Mouse (Mus musculus) left cerebral cortex, postnatal 25 days (tissue): ENCODE measurements at regions not wholly inside any gene's neighbourhood (a gene's known extent, or its start where the extent isn't known, plus 50 kb on each side); places are given as distances from the start of the nearest gene placed in this dataset.
A peak's percentile ranks its signal among the peaks of the same experiment; 100 is the strongest.

Source experiments
- DNase-seq, 2 experiments: peaks; one replicate each; pipeline ENCODE4 v3.0.0; 2022; ENCODE audit warnings: low spot score in 2 of 2, mixed read lengths in 1 of 2
- intact Hi-C: fragments of 180-260 bp; cut with DNase I; formaldehyde crosslinking; loops from one replicate; pipeline ENCODE4 v1.15.1; 2025

DNA sequence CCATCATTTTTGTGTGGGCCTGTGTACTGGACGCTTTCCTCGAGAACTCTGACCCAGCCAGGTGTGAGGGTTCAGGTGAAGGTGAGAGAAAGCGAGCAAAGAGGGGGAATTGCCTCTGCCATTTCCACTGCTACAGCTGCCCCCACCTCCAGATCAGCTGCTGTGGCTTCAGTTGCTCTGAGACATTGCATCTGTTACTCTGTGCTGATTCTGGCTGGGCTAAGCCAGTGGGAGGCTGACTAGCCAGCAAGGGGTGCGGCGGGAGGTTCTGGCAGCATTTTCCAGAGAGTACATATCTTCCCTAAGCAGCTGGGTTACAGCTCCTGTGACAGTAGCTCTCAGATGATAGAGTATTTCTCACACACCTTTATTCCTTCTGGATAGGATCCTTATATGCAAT is 712.7 kb upstream of the Cdh18 start:
- intact Hi-C loops = no loop called here
- peak in 1 of 2 experiments; percentile 57 for DNase-seq

DNA sequence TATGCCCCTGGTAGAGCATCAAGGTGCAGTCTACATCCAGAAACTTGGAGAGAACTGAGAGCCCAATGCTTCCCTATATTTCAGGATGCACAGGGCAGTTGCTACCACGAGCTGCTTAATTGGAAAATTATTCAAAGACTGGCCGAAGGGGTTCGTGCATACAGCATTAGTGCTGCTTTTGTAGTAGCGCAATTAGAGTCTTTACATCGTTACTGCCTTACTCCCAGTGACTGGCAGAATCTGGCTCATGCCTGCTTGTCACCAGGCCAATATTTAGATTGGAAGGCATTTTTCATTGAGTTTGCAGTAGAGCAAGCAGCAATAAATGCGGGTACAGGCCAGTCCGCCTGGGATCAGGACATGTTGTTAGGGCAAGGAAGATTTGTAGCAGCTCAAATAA is 690.3 kb upstream of the Cdh18 start:
- no peak for DNase-seq
- intact Hi-C loops = no loop called here

DNA sequence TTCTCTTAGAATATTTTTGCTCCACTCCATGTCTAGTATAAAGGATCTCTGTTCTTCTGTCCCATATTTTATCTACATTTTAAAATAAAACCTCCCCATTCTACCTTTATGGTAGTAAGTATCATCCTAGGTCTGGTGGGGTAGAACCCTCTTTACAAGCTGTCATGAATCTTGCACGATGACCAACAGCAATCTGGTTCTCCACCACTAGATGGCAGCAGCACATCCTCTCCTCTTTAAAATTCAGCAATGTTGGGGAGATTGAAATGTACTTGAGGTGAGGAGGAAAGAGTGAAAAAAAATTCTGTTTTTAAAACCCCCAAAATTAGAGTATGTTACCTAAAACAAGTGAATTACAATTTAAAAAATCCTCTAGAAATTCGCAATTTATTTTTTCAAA is 663.6 kb upstream of the Cdh18 start:
- intact Hi-C loops = no loop called here
- peak; percentile 58 to 71 for DNase-seq
